Comparison of ENCODE assay signal across 10 mouse cellular contexts in genomic region chr10:60269141-60270064, GRCm38 (mm10). TPM values are rescaled to one million over a fixed set of nuclear protein-coding genes. Genes with fewer than 3 reads are reported as not detected.
DNase-seq lines count a peak whose midpoint lies in the region; ATAC-seq and TF ChIP-seq lines count a peak whose summit lies in the region.
"Had no signal": no experiment of that assay in that cellular context is flagged by ENCODE, and none has a peak within 500 bp of the region (broad histone marks: within the 10 kb centered on the region; RNA-seq: fewer than 3 reads in every experiment).

No protein-coding gene starts in this region.

- no peak for ATAC-seq in heart, embryonic 14.5 days (ENCODE audit: insufficient number of reproducible peaks, insufficient read depth, low FRiP score, low read depth)
- ATAC-seq in heart, embryonic 11.5 days (replicated peaks; ENCODE audit: insufficient number of reproducible peaks, low FRiP score, low TSS enrichment), result no peak
- ATAC-seq in liver, embryonic 15.5 days (ENCODE audit: insufficient read depth), result no peak

- H3K27ac ChIP-seq in heart, embryonic 14.5 days (replicated peaks in 1 of 2; ENCODE audit: control insufficient read depth in 1 of 2, insufficient read depth in 1 of 2, low read depth in 2 of 2, low read length in 2 of 2), result peak overlapping the region; percentile 12 to 18; a peak in 1 of 4 replicates
- no peak overlapping the region for H3K27ac ChIP-seq in heart, embryonic 11.5 days (ENCODE audit: low read depth, low read length)
- peak overlapping the region; percentile 75 for H3K27ac ChIP-seq in testis, adult 2 months (ENCODE audit: control insufficient read depth, insufficient read depth, low read depth, low read length)
- H3K27ac ChIP-seq in liver, embryonic 15.5 days (replicated peaks), result 0 out of 2 replicates have a peak overlapping the region, but pooled peaks have one; percentile 19

- no peaks in the 10 kb centered on the region for H3K27me3 ChIP-seq in heart, embryonic 14.5 days (ENCODE audit: control insufficient read depth, insufficient read depth, low read length)
- H3K27me3 ChIP-seq in heart, embryonic 11.5 days (ENCODE audit: control insufficient read depth, insufficient read depth, low read length), result no peaks in the 10 kb centered on the region
- H3K27me3 ChIP-seq in testis, adult 2 months (ENCODE audit: control insufficient read depth, insufficient read depth, low read length), result no peaks in the 10 kb centered on the region
- no peaks in the 10 kb centered on the region for H3K27me3 ChIP-seq in liver, embryonic 15.5 days

- WGBS in heart, embryonic 14.5 days, result 56% methylated on average over 13 of the region's 13 CpGs
- 60% methylated on average over 13 of the region's 13 CpGs for WGBS in heart, embryonic 11.5 days (ENCODE audit: insufficient replicate concordance)
- WGBS in liver, embryonic 15.5 days (ENCODE audit: insufficient replicate concordance), result 58% methylated on average over 13 of the region's 13 CpGs

- peaks cover 13 to 19% of the 10 kb centered on the region in 2 experiments for H3K4me1 ChIP-seq in heart, embryonic 14.5 days (ENCODE audit: control insufficient read depth in 2 of 2, insufficient read depth in 2 of 2, low read length in 2 of 2)
- peaks cover 16% of the 10 kb centered on the region for H3K4me1 ChIP-seq in heart, embryonic 11.5 days (ENCODE audit: control insufficient read depth, insufficient read depth, low read length)
- H3K4me1 ChIP-seq in testis, adult 2 months (ENCODE audit: control insufficient read depth, insufficient read depth, low read length), result no peaks in the 10 kb centered on the region; the same call in 1 of the 2 replicates
- H3K4me1 ChIP-seq in liver, embryonic 15.5 days (replicated peaks), result peaks cover 38% of the 10 kb centered on the region

- no peak for DNase-seq in testis, postnatal 10 days (ENCODE audit: low spot score)
- DNase-seq in cerebellum, postnatal 36 days, result no peak
- no peak for DNase-seq in layer of hippocampus, adult 9-11 months
- no peak for DNase-seq in urinary bladder, adult 2 months (ENCODE audit: low spot score)
- DNase-seq: heart, postnatal 36 days; lung, postnatal 4 days had no signal

- H3K9ac ChIP-seq in heart, embryonic 14.5 days (ENCODE audit: low read length), result no peak overlapping the region
- no peak overlapping the region for H3K9ac ChIP-seq in heart, embryonic 11.5 days (ENCODE audit: low read depth, low read length)
- no peak overlapping the region for H3K9ac ChIP-seq in liver, embryonic 15.5 days

- H3K36me3 ChIP-seq in heart, embryonic 14.5 days (ENCODE audit: control insufficient read depth, insufficient read depth, low read length), result no peaks in the 10 kb centered on the region
- no peaks in the 10 kb centered on the region for H3K36me3 ChIP-seq in heart, embryonic 11.5 days (ENCODE audit: control insufficient read depth, insufficient read depth, low read length)
- H3K36me3 ChIP-seq in testis, adult 2 months (ENCODE audit: control insufficient read depth, insufficient read depth, low read length), result no peaks in the 10 kb centered on the region
- H3K36me3 ChIP-seq in liver, embryonic 15.5 days (replicated peaks), result no peaks in the 10 kb centered on the region

- no peaks in the 10 kb centered on the region for H3K9me3 ChIP-seq in heart, embryonic 14.5 days (ENCODE audit: control insufficient read depth, low read length)
- no peaks in the 10 kb centered on the region for H3K9me3 ChIP-seq in heart, embryonic 11.5 days (replicated peaks; ENCODE audit: control insufficient read depth, low read length)
- no peaks in the 10 kb centered on the region for H3K9me3 ChIP-seq in liver, embryonic 15.5 days (replicated peaks)

- TF ChIP-seq CTCF in testis, adult 2 months (IDR thresholded peaks at IDR 0.05; ENCODE audit: control insufficient read depth, insufficient read depth, insufficient replicate concordance, low read depth, low read length), result no peak

- TF ChIP-seq POLR2A in testis, adult 2 months (IDR thresholded peaks at IDR 0.05; ENCODE audit: control insufficient read depth, low read depth, low read length), result no peak

- no peak overlapping the region for H3K4me2 ChIP-seq in heart, embryonic 14.5 days (ENCODE audit: low read length)
- no peak overlapping the region for H3K4me2 ChIP-seq in heart, embryonic 11.5 days
- no peak overlapping the region for H3K4me2 ChIP-seq in liver, embryonic 15.5 days

- H3K4me3 ChIP-seq in heart, embryonic 14.5 days (ENCODE audit: control insufficient read depth in 1 of 2, insufficient read depth in 1 of 2, low read depth in 1 of 2, low read length in 2 of 2), result no peak overlapping the region
- no peak overlapping the region for H3K4me3 ChIP-seq in heart, embryonic 11.5 days (ENCODE audit: low read depth, low read length)
- H3K4me3 ChIP-seq in testis, adult 2 months (ENCODE audit: control insufficient read depth, low read depth, low read length), result no peak overlapping the region
- H3K4me3 ChIP-seq in liver, embryonic 15.5 days (replicated peaks), result no peak overlapping the region

RNA-seq across cellular contexts. Expression of gene Psap, which starts 8.0 kb away (rescaled TPM):
- polyA plus RNA-seq in heart, embryonic 14.5 days (2014; fragmentation: Nextera tagmentation; extraction: Ambion mirVana), result 88.7 and 98.1 TPM in 2 replicates
- 68.5 and 78.1 TPM in 2 replicates for polyA plus RNA-seq in heart, embryonic 11.5 days (2014; fragmentation: Nextera tagmentation; extraction: Ambion mirVana)
- 235 and 280 TPM in 2 replicates for polyA plus RNA-seq in testis, adult 2 months (2012; rRNA removed)
- 73.5 and 76.0 TPM in 2 replicates for polyA plus RNA-seq in liver, embryonic 15.5 days (2015; fragmentation: Nextera tagmentation; extraction: Ambion mirVana)
- polyA plus RNA-seq in urinary bladder, adult 2 months (2012; rRNA removed), result 1,531 and 1,599 TPM in 2 replicates

RNA-seq across cellular contexts. Expression of gene Chst3, which starts 50.3 kb away (rescaled TPM):
- polyA plus RNA-seq in heart, embryonic 14.5 days (2014; fragmentation: Nextera tagmentation; extraction: Ambion mirVana), result 0.24 and 0.26 TPM in 2 replicates
- 0.57 and 0.73 TPM in 2 replicates for polyA plus RNA-seq in heart, embryonic 11.5 days (2014; fragmentation: Nextera tagmentation; extraction: Ambion mirVana)
- 0.34 and 0.52 TPM in 2 replicates for polyA plus RNA-seq in testis, adult 2 months (2012; rRNA removed)
- 0.14 and 0.29 TPM in 2 replicates for polyA plus RNA-seq in liver, embryonic 15.5 days (2015; fragmentation: Nextera tagmentation; extraction: Ambion mirVana)
- polyA plus RNA-seq in urinary bladder, adult 2 months (2012; rRNA removed), result 0.58 and 0.77 TPM in 2 replicates
